Mouse (Mus musculus) kidney, postnatal 10 days (tissue): ENCODE measurements around the gene Etv6.

ENCODE experiments used
- DNase-seq: peaks from one replicate; pipeline ENCODE4 v3.0.0; 2021; ENCODE audit warnings: mixed read lengths

Gene Etv6

DNA sequence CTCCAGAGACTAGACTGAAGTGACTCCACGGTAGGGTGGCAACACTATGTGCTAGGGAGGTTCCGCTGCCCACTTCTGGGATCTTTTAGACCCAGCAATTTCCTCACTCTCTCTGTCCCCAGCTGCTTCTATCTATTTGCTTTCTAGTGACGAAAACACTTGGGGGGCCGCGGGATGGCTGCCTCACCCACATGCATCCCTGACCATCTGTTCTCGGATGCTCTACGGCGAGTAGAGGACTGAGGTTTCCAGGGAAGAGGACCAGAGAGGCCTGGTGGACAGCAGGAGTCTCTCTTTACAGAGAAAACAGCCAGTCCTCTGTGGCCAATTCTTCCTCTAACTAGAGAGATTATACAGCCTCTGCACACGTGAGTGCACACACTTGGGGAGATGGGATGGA, 43.6 kb downstream of the Etv6 start:
- DNase-seq: no peak

DNA sequence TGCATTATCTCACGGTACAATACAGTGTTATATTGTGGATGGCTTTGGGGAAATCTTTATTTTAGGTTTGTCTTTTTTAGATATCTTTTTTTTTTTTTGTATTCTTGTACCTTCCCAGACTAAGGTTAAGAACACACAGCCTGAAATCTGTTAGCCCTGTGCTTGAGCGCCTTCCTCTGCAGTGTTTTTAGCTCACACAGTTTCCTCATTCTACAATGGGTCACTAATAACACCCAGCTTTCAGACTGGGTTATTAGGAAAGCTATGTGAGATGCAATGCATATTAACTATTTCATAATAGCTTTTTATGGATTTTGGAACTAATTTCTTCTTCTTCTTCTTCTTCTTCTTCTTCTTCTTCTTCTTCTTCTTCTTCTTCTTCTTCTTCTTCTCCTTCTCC, 44.1 kb downstream of the Etv6 start:
- DNase-seq: no peak

DNA sequence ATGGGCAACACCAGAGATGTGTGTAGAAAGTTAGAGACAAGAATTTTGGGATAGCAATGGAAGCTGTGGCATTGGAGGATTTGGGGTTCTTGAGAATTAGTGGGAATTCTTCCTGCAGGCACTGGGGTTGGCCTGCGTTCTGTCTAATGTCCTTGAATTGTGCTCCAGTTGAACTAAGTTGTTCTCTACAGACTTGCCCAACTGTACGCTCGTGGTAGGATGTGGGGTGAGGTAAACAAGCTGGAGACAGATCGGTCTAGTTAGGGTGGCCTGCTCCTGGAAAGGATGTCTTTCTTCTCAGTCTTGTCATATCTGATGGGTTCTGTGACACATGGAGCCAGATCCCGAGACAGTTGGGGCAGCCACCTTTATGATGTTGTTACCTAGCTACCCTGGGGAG, 45.4 kb downstream of the Etv6 start:
- no peak for DNase-seq

DNA sequence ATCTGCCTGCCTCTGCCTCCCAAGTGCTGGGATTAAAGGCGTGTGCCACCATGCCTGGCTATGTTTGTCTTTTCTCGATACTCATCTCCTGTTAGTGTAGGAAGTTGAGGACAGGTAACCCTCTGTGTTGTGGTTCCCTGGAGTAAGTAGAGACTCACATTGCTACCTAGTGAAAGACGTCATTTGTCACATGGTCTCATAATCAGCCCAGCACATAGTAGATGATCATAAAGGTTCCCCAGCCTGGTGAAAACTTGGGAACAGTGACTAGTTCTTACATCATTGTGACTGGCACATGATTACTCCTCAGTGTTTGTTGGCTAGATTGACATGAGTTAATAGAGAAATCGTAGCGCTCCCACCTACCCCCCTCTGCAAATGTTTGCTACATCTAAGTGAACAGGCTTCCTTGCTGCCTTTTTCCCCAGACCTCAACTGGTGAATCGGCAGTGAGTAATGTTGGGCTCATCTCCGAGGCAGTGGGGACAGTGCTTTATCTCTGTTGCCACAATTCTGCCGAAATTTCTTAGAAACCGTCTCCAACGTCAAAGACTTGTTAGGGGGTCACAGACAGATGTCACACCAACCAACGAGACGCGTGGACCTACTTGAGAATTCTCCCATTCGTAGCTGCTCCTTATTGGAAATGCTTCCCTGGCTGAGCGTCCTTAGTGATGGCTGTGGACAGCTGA, 46.9 kb downstream of the Etv6 start:
- DNase-seq: no peak

DNA sequence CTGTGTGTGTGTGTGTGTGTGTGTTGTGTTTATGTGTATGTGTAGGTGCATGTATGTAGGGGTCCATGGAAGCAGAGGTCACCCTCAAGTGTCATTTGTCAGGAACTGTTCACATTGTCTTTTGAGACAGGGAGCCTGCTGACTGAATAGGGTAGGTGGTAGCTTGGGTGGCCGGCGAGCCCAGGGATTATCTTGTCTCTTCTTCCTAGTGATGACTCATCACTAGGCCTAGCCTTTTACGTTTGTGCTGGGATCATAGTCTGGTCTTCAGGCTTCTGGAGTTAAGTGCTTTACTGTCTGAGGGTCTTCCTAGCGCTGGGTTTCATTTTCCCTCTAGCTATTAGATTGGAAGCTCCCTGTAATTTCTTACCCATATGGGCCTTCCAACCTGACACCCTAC, 47.9 kb downstream of the Etv6 start:
- no peak for DNase-seq

DNA sequence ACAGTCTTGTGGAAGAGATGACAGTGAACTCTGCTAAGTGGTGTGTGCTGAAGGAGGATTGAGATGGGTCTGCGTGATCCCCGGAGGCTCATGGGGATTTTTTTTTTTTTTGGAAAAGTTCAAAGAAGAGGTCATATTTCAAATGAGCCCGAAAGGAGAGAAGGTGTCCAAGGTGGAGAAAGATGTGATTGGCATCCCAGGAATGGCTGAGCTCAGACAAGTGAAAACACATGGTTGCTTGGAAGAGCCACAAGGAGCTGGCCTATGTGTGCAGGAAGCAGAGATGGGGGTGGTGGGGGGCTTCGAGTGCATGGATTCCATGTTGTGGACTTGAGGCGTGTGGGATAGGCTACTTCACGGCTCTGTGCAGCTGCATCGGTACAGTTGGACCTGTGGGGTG, 50.9 kb downstream of the Etv6 start:
- DNase-seq: no peak

DNA sequence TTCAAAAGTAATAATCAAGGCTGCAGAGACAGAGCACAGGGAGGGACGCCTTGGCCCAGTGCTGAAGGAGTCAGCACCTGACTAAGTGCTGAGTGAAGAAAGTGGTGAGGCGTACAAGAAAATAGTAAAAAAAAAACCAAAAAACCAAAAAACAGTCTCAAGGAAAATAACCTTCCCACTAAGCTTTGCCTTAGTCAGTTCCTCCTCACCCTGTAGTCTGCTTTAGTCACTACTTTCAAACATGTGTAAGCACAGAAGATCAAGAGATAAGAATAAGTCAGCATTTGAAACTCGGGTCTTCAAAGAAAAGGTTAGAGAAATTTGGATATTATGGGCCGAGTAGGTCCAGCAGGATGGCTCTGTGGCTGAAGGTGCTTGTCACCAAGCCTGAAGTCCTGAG, 52.2 kb downstream of the Etv6 start:
- no peak for DNase-seq

DNA sequence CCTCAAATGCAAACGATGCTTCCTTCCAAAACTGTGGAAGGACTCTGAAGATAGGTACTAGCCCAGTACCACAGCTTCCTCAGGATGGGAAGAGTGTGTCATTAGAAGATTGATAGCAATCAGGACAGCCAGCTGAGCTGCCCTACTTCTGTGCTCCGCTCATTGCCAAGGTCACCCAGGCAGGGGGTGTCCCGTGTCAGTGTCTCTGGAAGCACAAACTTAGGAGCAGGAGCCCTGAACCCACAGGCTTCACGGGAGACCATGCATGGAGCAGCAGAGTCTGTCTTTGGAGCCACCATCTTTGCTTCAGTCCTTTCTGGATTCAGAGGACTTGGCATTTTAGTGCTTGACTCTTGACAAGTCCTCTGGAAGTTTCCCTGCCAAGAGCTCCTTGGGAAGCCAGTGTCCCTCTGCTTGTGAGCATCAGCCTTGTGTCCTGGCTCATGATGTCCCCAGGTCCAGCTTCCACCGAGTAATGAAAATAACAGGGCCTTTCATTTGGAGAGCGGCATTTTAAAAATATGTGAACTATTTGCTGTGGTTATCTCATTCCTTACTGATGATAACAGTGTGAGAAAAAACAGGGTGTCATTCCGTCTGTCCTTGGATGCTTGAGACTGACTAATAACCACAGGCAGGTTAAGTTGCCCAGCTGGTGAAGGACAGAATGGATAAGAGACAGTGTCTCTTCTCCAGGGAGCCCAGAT, 54.3 kb downstream of the Etv6 start:
- DNase-seq: no peak

DNA sequence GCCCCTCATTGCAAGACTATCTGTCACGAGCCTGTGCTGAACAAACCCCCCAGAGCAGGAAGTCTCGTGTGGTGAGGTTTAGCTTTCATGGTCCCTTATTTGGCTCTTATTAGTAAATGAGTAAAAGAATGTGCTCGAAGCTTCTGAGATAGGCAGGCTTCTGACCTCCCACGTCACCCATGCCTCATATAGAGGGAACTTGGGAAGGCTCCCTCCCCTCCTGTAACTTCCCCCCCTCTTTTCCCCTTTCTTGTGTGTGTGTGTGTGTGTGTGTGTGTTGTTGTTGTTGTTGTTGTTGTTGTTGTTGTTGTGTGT, 54.8 kb downstream of the Etv6 start:
- no peak for DNase-seq

DNA sequence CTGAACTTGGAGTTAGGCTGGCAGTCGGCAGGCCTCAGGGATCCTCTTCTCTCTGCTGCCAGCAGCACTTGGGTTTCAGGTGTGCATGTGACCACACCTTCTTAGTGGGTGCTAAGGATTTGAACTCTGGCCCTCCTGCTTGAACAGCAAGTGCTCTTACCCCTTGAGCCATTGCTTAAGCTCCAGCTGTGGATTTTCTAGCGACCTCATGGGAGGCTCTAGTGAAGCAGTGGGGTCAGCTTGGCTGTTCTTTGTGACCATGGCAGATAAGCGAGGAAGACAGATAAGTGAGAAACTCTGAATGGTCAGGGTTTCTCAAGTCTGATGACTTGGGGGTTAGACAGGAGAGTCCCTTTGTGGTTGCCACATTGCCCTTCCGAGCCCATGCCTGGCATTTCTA, 55.4 kb downstream of the Etv6 start:
- no peak for DNase-seq

DNA sequence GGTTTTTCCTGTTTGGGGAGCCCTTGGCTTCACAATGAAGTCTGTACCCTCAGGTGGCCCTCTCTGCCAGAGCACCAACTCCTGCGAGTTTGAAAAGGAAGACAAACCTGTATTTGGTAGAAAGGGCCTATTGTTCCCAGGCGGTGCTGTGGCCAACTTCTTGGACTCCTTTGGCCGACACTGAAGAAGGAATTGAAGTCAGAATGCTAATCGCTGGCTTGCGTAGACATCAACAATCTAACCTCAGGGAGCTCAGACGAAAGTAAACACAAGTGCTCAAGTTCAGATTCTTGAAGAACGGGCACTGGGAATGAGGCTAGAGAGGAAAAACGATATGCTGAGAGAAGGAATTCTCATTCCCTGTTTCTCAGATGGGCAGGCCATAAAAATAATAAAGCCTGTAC, 55.9 kb downstream of the Etv6 start:
- no peak for DNase-seq

DNA sequence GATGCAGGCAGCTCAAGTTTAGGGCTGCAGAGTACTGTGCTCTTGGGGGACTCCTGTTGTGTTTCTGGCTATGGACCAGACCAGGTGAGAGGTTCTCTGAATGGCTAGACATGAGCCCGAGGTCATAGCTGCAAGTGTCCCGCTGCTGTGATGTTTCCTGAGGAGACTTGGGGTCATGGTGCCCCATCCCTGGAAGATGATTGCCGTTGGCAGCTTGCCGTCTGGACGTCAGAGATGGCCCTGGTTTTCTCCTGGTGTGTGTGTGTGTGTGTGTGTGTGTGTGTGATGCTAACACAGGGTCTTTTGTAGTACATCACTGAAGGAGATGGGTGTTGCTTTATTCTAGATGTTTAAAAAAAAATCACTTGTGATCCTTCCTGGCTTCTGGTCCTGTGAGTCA, 58.6 kb downstream of the Etv6 start:
- no peak for DNase-seq

DNA sequence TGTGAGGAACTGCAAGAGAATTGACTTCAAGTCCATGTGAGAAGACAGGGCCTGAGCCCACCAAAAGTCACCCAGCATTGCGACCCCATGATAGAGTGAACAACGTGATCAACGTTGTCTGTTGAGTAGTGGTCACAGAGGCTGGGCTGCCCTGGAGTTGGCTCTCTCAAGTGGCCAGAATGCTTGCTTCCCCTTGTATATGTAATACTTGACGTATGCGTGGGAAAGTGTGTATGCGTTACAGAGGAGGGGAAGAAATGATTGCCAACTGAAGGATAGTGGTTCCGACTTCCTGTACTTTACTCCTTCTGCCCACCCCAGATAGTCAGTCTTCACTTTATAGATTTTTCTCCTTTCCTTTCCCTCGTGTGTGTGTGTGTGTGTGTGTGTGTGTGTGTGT, 59.1 kb downstream of the Etv6 start:
- no peak for DNase-seq

DNA sequence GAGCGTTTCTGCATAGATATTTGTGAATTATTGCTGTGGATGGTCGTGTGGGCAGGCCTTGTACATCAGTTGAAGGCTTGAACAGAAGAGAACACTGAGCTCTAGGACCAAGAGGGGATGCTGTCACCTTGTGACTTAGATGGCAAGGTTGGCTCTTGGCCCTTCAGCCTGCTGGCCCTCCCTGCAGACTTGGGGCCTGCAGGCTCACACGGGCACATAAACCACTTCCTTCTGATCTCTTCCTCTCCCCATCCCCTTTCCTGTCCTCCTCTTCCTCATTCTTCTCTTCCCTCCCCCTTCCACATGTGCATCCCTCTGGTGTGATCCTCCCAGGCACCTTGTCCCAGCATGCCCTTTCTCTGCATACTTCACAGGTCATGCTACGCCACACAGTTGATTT, 60.1 kb downstream of the Etv6 start:
- no peak for DNase-seq

DNA sequence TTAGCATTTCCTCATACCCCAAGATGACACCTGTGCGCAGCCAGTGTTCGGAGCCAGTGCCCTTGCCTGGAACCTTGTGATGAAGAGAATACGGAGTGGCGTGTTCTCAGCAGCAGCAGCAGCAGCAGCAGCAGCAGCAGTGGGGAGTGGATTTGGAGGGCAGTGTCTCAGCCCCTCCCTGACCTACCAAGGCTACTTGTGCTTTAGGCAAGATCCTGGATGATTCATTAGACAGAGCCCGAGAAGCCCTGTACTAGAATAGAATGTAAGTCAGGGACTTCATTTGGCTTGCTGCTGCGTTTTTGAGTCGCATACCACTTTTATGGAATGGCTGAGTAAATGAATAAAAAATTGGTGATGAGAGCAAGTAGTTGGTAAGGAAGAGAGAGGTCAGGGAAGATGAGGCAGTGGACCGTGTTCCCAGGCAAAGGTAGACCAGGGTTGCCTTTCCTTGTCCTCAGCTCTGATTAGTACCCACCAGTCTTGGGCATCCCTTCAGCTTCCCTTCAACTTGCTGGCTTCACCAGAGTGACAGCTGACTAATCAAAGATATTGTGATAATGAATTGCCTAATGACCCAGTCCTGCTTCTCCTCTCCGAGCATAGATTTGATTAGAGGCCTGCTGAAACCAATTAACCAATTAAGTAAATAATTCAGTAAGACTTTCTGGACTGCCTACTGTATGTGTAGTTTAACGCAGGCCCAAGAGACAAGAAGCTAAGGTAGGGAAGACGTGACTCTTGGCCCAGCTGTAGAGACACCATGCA, 64.7 kb downstream of the Etv6 start:
- DNase-seq: no peak

DNA sequence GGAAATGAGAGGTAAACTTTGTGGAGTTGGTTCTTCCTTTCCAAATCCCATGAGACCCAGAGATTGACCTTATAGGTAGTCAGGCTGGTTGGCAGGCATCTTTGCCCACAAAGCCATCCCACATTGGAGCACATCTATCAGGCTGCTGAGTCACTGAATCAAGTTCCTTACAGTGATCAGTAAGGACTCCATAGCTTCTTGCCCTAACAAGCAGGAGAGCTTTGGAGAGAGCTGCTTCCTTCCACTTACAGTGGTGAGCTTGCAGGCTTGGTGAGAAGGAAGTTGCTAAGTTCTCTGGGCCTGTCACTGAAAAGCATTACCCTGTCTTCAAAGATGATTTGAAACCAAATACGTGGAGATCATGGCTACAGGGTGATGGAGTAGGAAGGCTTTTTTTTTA, 66.9 kb downstream of the Etv6 start:
- no peak for DNase-seq

DNA sequence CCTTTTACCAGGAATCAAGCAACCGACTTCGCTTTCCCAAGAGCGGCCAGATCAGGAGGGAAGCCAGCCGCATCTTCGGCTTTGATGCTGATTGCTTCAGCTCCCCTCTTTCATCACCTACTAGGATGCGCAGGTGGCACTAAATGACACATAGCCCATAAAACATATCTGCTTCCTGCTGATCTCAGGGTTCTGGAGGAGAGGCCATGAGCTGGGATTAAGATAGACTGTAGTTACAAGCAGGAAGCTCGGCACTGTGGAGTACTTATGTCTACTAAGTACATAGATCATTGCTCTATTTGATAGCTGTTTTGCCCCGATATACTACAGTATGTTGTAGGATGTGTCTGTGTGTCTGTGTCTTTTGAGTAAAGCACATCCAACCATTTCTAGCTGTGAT, 68.0 kb downstream of the Etv6 start:
- no peak for DNase-seq

DNA sequence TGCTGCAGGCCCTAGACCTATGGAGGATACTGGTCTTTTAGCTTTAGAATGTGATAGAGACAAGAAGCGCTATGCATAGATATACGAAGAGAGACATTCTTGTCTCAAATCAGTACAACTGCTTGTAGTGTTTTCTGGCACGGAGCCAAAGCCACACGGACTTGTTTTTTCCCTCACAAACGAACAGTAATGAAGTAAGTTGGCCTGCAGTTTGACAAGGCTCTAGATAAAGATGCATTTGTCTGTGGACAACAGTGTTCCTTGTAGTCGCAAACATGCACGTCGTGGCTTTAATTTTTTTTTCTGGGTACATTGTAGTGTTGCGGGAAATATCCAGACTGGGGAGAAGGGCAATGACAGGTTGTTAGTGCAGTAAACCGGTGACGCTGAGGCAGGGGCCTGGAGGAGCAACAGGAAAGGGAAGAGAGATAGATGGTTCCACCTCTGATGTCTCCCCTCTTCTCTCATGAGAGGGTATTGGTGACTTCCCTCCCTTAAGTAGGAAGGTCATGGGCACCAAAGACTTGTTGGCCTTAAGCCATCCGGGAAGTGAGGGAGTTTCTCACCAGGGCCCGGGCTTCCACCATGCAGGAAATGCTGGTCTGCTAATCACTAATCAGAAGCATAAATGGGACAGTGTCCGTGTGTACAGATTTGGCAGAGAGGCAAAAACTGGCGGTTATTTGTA, 70.2 kb downstream of the Etv6 start:
- peak; percentile 74 for DNase-seq

DNA sequence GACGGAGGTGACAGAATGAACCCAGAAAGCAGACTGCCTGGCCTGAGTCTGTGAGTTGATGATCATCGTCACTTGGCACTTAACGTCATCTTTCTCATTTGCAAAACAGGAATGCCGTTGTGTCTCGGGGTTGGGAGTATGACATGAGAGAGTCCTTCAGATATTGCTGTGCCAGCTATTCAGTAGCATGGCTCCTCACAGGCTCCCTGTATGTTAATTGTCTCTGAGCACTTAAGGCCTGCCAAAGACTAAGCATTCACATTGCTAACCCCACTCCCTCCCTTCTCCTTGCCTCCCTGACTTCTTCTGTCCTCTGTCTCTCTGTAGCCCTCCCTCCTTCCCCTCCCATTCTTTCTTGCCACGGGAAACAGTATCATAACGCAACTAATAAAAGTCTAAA, 72.2 kb downstream of the Etv6 start:
- DNase-seq: no peak

DNA sequence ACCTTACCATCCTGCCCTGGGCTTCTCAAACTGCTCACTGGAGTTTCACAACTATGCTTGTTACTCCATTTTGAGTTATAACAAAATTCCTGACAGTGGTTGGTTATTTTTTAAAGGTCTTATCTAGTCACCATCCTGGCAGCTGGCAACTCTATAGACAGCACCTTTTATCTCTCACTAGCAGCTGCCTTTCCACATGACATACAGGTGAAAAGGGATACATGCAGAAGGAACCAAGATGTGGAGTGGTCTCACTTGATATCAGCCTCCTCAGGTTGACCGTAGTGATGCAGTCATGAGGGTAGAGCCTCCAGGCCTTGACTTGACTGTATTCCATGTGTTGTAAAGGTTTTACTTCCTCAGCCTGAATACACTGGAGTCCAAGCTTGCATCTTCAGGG, 74.2 kb downstream of the Etv6 start:
- DNase-seq: no peak

DNA sequence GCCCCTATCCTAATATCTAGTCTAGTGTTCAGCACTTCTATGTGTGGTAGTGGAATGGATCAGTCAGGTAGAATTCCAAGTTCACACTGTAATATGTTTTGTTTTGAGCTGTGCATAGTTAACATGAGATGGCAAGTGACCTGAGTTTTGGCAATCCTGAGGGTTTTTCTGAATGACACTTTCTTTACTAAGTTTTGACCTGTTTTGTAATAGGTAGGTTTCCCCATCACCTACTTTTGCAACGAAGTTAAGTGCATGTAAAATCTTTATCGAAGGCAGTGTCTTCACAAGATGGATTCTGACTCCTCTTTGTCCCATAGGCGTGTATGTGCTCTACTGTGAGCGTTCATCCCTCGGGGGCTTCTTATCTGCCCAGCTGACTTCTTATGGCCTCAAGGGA, 74.7 kb downstream of the Etv6 start:
- DNase-seq: no peak

DNA sequence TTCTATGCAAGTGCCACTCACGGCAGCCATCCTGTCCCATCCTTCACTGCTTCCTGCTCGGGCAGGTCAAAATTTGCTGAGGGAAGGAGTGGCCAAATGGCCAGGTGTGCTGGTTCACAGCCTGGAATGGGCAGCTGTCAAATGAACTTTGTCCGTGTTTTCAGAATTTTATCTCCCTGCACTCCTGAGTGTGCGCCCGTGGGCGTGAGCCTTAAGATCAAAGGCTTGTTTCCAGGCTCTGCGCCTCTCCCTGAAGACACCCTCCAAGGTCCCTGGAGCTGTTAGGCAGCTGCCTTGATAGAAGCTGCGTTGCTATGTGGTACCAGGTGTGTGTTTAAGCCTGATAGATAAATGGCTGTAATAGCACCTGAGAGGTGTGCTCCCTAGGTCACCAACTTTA, 76.1 kb downstream of the Etv6 start:
- DNase-seq: no peak

DNA sequence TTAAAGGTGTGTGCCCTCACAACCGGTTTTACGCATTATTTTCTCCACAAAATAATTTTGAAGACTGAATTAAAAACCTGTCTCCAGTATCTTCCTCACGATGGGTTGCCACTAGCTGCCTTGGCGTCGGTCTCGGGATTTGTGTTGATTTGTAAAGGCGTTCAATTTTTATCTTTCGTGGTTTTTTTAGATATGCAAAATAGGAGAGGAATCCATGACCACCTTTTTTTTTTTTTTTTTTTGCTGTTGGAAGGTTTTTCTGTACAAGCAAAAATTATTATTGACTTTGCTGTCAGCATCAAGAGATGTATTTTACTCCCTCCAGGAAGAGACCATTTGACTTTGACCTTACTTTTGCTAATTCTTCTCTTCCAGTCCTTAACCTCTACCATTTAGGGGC, 77.3 kb downstream of the Etv6 start:
- DNase-seq: no peak

DNA sequence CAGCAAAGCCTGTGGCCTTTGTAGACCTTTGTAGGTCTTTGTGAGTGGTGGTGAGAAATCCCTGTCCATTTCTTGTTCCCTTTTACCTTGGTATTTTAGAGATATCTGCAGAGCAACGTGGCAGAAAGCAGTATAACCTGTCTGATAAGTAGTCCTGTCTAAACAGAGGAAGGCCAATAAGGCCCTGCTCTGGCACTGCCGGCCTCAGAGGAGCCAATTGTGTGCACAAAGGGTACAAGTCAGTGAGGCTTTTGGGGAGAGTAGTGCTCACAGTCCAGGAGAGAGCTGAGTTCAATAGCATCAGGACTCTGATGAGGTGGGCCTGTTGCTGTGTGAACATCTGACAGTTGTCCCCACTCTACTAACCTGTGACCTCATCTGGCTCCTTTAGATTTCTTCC, 77.7 kb downstream of the Etv6 start:
- DNase-seq: no peak
